Mouse (Mus musculus): Measurements from ENCODE around the gene Gm12794. TPM values are rescaled to one million over a fixed set of nuclear protein-coding genes. Genes with fewer than 3 reads are reported as not detected.

Gm12794 gene
- not detected in 2 replicates for polyA plus RNA-seq (2012; ENCODE audit: low replicate concordance)

GRCm38 (mm10) chr4:101940107-101940506, at the start of gene Gm12794:
TSS of gene Gm12794 (plus strand) at chr4:101940407.

GRCm38 (mm10) chr4:101893656-101894420, 46.4 kb upstream of the Gm12794 start, which contains the start of gene C130073F10Rik:
TSS of gene C130073F10Rik (minus strand) at chr4:101893789.

GRCm38 (mm10) chr4:101908821-101909220, 31.4 kb upstream of the Gm12794 start, which contains the start of gene Gm12800:
TSS of gene Gm12800 (plus strand) at chr4:101909121.

GRCm38 (mm10) chr4:101980949-101981348, 40.7 kb downstream of the Gm12794 start, which contains the start of gene Gm12790:
TSS of gene Gm12790 (minus strand) at chr4:101981049.

GRCm38 (mm10) chr4:101986326-101986725, 46.1 kb downstream of the Gm12794 start, which contains the start of gene Gm12789:
TSS of gene Gm12789 (plus strand) at chr4:101986626.

Other genes with a start within 250 kb of the Gm12794 start
- 0.17 and 0.23 TPM in 2 replicates for gene Lepr, start 223.0 kb upstream of the Gm12794 start, polyA plus RNA-seq (2012; ENCODE audit: low replicate concordance)
- gene B020004J07Rik, start 96.4 kb upstream of the Gm12794 start, polyA plus RNA-seq (2012; ENCODE audit: low replicate concordance): not detected in 2 replicates
- not detected in 2 replicates for gene C130073F10Rik, start 46.6 kb upstream of the Gm12794 start, polyA plus RNA-seq (2012; ENCODE audit: low replicate concordance)
- gene Gm12800, start 31.3 kb upstream of the Gm12794 start, polyA plus RNA-seq (2012; ENCODE audit: low replicate concordance): not detected in 2 replicates
- not detected in 2 replicates for gene Gm12790, start 40.6 kb downstream of the Gm12794 start, polyA plus RNA-seq (2012; ENCODE audit: low replicate concordance)
- gene Gm12789, start 46.2 kb downstream of the Gm12794 start, polyA plus RNA-seq (2012; ENCODE audit: low replicate concordance): not detected in 2 replicates
- 1.9 and 2.4 TPM in 2 replicates for gene Pde4b, start 147.1 kb downstream of the Gm12794 start, polyA plus RNA-seq (2012; ENCODE audit: low replicate concordance)

All from leukemia stem cell, adult 10-12 weeks (primary cell).